Mouse (Mus musculus): ENCODE measurements around the gene Trib3. TPM values are rescaled to one million over a fixed set of nuclear protein-coding genes. Genes with fewer than 3 reads are reported as not detected.
"Not testable (repeated sequence)": the region's sequence is repeated elsewhere in the genome, so short reads cannot be mapped to it uniquely, and the experiment has no call there.

The Trib3 gene
- total and polyA plus RNA-seq, 2 experiments = 5.4 to 16.2 TPM

DNA sequence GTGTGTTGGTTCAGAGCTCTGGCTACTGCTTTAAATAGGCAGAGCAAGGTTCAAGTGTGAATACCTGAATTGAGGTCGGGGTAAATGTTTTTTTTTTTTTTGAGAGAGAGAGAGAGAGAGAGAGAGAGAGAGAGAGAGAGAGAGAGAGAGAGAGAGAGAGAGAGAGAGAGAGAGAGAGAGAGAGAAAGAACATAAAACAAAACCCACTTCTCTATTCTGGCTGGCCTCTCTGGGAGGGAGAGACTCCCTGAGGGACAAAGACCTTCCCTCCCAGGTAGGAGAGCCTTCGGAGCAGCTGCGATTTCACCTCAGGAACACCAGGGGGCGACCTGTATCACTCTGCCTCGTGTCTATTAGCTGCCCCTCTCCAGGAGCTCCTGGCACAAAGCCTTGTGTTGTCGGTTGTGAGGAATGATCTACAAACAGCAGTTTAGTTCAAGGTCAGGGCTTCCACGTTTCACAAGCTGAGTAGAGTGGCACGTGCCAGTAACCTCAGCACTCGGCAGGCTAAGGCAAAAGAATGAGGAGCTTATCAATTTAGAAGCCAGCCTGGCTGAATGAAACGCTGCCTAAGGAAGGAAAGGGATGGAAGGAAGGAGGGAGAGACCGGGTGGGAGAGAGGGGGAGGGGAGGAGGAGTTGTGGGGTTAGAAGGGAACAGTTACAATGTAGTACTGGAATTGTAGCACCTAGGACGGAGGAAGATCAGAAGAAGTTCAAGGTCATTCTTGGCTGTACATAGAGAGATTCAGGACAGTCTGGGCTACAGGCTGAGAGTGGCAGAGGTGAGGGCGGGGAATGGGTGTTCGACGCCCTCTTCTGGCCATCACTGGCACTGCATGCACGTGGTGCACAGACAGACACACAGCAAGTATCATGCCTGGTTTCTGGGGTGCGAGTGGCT is 19.7 kb upstream of the Trib3 start:
- TF ChIP-seq CTCF (IDR thresholded peaks at IDR 0.05; ENCODE audit: low read depth, low read length) = peak; percentile 97
- TF ChIP-seq POLR2A (IDR thresholded peaks at IDR 0.05; ENCODE audit: extremely low read depth, insufficient read depth, low read length) = no peak
- peaks cover 25% of the 10 kb centered on the region for H3K4me1 ChIP-seq (ENCODE audit: control insufficient read depth, insufficient read depth, low read length)
- DNase-seq (ENCODE audit: extremely low read depth, low read depth, low spot score) = peak; percentile 99
- WGBS = 8% methylated on average over 17 of the region's 17 CpGs
- no peaks in the 10 kb centered on the region for H3K79me2 ChIP-seq (ENCODE audit: control insufficient read depth, insufficient read depth, low read length)
- H3K9ac ChIP-seq (ENCODE audit: low read depth, low read length) = no peak overlapping the region
- no peak overlapping the region for H3K4me3 ChIP-seq (ENCODE audit: insufficient read depth, low read depth, low read length)
- H3K27ac ChIP-seq (replicated peaks; ENCODE audit: insufficient read depth, low read depth, low read length) = peak overlapping the region; percentile 40
- H3K36me3 ChIP-seq (ENCODE audit: control insufficient read depth, insufficient read depth, low read length) = no peaks in the 10 kb centered on the region
- H3K27me3 ChIP-seq (ENCODE audit: control insufficient read depth, insufficient read depth, low read length) = no peaks in the 10 kb centered on the region

DNA sequence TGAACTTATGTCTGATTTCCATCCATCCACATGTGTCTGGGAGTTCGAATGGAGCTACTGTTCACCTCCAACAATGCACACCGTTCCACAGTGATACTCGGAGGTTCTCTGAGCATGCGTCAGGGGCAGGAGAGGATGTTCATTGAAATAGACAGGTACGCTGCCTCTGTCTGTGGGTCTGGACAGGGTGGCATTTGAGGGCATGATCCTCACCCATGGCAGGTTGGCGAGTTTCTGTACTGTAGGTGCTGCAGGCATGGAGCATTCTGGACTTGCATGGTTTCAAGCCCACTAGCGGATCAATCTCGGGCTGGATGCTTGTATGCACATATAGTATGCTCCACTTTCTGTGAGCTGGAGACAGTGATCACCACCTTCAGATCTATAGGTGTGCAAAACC is 17.4 kb upstream of the Trib3 start:
- peak; percentile 10 for DNase-seq (ENCODE audit: extremely low read depth, low read depth, low spot score)

DNA sequence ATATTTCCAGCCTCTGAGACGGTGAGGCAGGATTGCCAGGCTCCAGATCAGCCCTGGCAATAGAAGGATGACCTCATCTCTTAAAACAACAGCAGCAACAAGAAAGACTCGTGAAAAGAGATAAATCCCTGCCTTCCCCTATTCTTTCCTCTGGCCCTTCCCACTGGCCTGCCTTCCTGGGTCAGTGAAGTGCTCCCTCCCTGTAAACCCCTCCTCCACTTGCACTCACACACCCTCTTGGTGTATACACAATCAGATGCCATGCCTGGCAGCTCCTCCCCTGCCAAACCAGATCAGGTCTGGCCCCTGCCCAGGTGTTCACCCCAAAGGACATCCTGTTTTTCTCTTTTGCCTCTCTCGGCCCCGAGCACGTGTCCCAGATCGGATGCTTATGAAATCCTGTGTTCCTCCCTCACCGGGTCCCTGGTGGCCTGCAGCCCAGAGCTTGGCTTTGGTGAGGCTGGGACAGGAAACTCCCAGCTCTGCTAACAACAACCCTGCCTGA is 16.5 kb upstream of the Trib3 start:
- peaks cover 25% of the 10 kb centered on the region for H3K4me1 ChIP-seq (ENCODE audit: control insufficient read depth, insufficient read depth, low read length)
- H3K79me2 ChIP-seq (ENCODE audit: control insufficient read depth, insufficient read depth, low read length) = no peaks in the 10 kb centered on the region
- no peak overlapping the region for H3K4me3 ChIP-seq (ENCODE audit: insufficient read depth, low read depth, low read length)
- no peaks in the 10 kb centered on the region for H3K27me3 ChIP-seq (ENCODE audit: control insufficient read depth, insufficient read depth, low read length)
- peak; percentile 97 for DNase-seq (ENCODE audit: extremely low read depth, low read depth, low spot score)
- no peak overlapping the region; the same call in 1 of the 2 replicates for H3K9ac ChIP-seq (ENCODE audit: low read depth, low read length)
- TF ChIP-seq POLR2A (IDR thresholded peaks at IDR 0.05; ENCODE audit: extremely low read depth, insufficient read depth, low read length) (no peak), CTCF (IDR thresholded peaks at IDR 0.05; ENCODE audit: low read depth, low read length) (no peak)
- WGBS = under 1% methylated on average over 7 of the region's 7 CpGs
- H3K36me3 ChIP-seq (ENCODE audit: control insufficient read depth, insufficient read depth, low read length) = no peaks in the 10 kb centered on the region
- H3K27ac ChIP-seq (replicated peaks; ENCODE audit: insufficient read depth, low read depth, low read length) = peak overlapping the region; percentile 64

More for the DNA sequence above, 17.4 kb upstream of the Trib3 start:
- Histone ChIP-seq H3K4me3 (ENCODE audit: insufficient read depth, low read depth, low read length) (no peak overlapping the region), H3K4me1 (ENCODE audit: control insufficient read depth, insufficient read depth, low read length) (peaks cover 25% of the 10 kb centered on the region), H3K36me3 (ENCODE audit: control insufficient read depth, insufficient read depth, low read length) (no peaks in the 10 kb centered on the region), H3K79me2 (ENCODE audit: control insufficient read depth, insufficient read depth, low read length) (no peaks in the 10 kb centered on the region), H3K27ac (replicated peaks; ENCODE audit: insufficient read depth, low read depth, low read length) (peak overlapping the region; percentile 1), H3K27me3 (ENCODE audit: control insufficient read depth, insufficient read depth, low read length) (no peaks in the 10 kb centered on the region), H3K9ac (ENCODE audit: low read depth, low read length) (no peak overlapping the region)
- WGBS = 90% methylated on average over 8 of the region's 8 CpGs
- TF ChIP-seq POLR2A (IDR thresholded peaks at IDR 0.05; ENCODE audit: extremely low read depth, insufficient read depth, low read length) = no peak
- no peak for TF ChIP-seq CTCF (IDR thresholded peaks at IDR 0.05; ENCODE audit: low read depth, low read length)

DNA sequence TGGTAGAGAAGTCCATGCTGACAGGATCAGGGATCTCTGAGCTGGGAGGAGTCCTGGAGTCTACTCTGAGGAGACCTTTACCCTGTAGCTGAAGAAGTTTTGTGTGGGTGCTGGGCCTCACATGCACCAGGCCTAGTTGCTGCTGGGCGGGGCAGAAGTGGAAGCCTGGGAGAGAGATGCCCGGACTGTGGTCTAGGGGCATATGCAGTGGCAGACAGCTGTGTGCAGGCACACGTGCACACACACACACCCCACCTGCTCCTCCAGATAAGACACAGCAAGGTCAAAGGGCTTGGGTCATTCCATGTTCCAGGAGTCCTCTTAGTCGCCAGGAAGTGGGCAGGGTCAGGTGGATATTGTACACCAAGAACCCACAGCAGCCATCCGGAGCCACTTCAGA is 15.8 kb upstream of the Trib3 start:
- TF ChIP-seq POLR2A (IDR thresholded peaks at IDR 0.05; ENCODE audit: extremely low read depth, insufficient read depth, low read length) = no peak
- no peak for TF ChIP-seq CTCF (IDR thresholded peaks at IDR 0.05; ENCODE audit: low read depth, low read length)
- Histone ChIP-seq H3K4me3 (ENCODE audit: insufficient read depth, low read depth, low read length) (no peak overlapping the region), H3K4me1 (ENCODE audit: control insufficient read depth, insufficient read depth, low read length) (peaks cover 25% of the 10 kb centered on the region), H3K9ac (ENCODE audit: low read depth, low read length) (no peak overlapping the region), H3K27ac (replicated peaks; ENCODE audit: insufficient read depth, low read depth, low read length) (peak overlapping the region; percentile 53), H3K79me2 (ENCODE audit: control insufficient read depth, insufficient read depth, low read length) (no peaks in the 10 kb centered on the region), H3K36me3 (ENCODE audit: control insufficient read depth, insufficient read depth, low read length) (no peaks in the 10 kb centered on the region), H3K27me3 (ENCODE audit: control insufficient read depth, insufficient read depth, low read length) (no peaks in the 10 kb centered on the region)
- WGBS = 21% methylated on average over 5 of the region's 5 CpGs
- DNase-seq (ENCODE audit: extremely low read depth, low read depth, low spot score) = peak; percentile 85

DNA sequence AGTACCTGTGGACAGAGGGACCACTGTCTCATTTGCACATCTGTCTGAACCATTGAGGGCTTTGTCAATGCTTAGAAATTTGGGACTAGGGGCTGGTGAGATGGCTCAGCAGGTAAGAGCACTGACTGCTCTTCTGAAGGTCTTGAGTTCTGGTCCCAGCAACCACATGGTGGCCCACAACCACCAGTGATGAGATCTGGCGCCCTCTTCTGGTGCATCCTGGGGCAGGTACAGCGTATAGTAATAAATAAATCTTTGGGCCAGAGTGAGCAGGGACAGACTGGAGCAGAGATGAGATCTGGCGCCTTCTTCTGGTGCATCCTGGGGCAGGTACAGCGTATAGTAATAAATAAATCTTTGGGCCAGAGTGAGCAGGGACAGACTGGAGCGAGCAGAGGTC is 15.1 kb upstream of the Trib3 start:
- not testable (repeated sequence) for H3K27ac ChIP-seq (replicated peaks; ENCODE audit: insufficient read depth, low read depth, low read length); DNase-seq (ENCODE audit: extremely low read depth, low read depth, low spot score); H3K36me3 ChIP-seq (ENCODE audit: control insufficient read depth, insufficient read depth, low read length); H3K79me2 ChIP-seq (ENCODE audit: control insufficient read depth, insufficient read depth, low read length); H3K27me3 ChIP-seq (ENCODE audit: control insufficient read depth, insufficient read depth, low read length); H3K9ac ChIP-seq (ENCODE audit: low read depth, low read length); H3K4me3 ChIP-seq (ENCODE audit: insufficient read depth, low read depth, low read length)
- TF ChIP-seq CTCF (IDR thresholded peaks at IDR 0.05; ENCODE audit: low read depth, low read length) = peak; percentile 41
- WGBS = 87% methylated on average over 5 of the region's 5 CpGs
- peaks cover 24% of the 10 kb centered on the region for H3K4me1 ChIP-seq (ENCODE audit: control insufficient read depth, insufficient read depth, low read length)

DNA sequence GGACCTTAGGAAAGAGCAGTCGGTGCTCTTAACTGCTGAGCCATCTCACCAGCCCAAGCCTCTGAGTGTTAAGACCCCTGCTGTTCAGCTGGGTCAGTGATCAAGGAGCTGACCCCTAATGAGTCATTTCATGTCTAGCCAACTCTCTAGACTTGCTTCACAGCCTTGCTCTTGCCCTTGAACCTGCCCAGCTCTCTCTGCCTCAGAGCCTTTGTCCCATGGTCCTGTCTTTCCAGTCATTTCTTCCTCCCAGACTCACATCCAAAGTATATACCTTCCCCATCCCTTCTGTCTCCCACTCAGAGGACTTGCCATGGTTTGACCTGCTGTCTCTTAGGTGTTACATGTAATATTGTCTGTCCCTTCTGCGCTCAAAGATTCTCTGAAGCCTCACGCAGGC is 13.4 kb upstream of the Trib3 start:
- WGBS = 92% methylated on average over 3 of the region's 3 CpGs
- no peaks in the 10 kb centered on the region for H3K79me2 ChIP-seq (ENCODE audit: control insufficient read depth, insufficient read depth, low read length)
- H3K27ac ChIP-seq (replicated peaks; ENCODE audit: insufficient read depth, low read depth, low read length) = no peak overlapping the region
- no peaks in the 10 kb centered on the region for H3K27me3 ChIP-seq (ENCODE audit: control insufficient read depth, insufficient read depth, low read length)
- H3K36me3 ChIP-seq (ENCODE audit: control insufficient read depth, insufficient read depth, low read length) = no peaks in the 10 kb centered on the region
- TF ChIP-seq CTCF (IDR thresholded peaks at IDR 0.05; ENCODE audit: low read depth, low read length) = no peak
- no peak for TF ChIP-seq POLR2A (IDR thresholded peaks at IDR 0.05; ENCODE audit: extremely low read depth, insufficient read depth, low read length)
- no peak for DNase-seq (ENCODE audit: extremely low read depth, low read depth, low spot score)
- H3K9ac ChIP-seq (ENCODE audit: low read depth, low read length) = no peak overlapping the region
- H3K4me1 ChIP-seq (ENCODE audit: control insufficient read depth, insufficient read depth, low read length) = peaks cover 17% of the 10 kb centered on the region
- H3K4me3 ChIP-seq (ENCODE audit: insufficient read depth, low read depth, low read length) = no peak overlapping the region
